Mouse (Mus musculus) kidney, postnatal 0 days (tissue): ENCODE data around the gene Nol3. TPM values are rescaled to one million over a fixed set of nuclear protein-coding genes. Genes with fewer than 3 reads are reported as not detected.

Experiments used
- ATAC-seq: fragments of 200-750 bp; cut with Nextera tagmentation; replicated peaks from 2 replicates; pipeline ENCODE4 v1.8.0; 2017; ENCODE audit warnings: low read depth, moderate number of reproducible peaks, moderate TSS enrichment, moderate library complexity; ENCODE audit not compliant: low FRiP score
- DNase-seq: peaks from one replicate; pipeline ENCODE4 v3.0.0-alpha.2; 2016; ENCODE audit warnings: low spot score
- H3K27ac ChIP-seq: fragments of 300-500 bp; sonication (generic); 2 replicates; pipeline ENCODE4 v1.5.1; 2014; ENCODE audit warnings: mild to moderate bottlenecking
- H3K27me3 ChIP-seq: fragments of 300-500 bp; sonication (generic); 2 replicates; pipeline ENCODE4 v1.6.1; 2014; ENCODE audit warnings: low read length, mixed read lengths; ENCODE audit not compliant: insufficient read depth
- H3K36me3 ChIP-seq: fragments of 300-500 bp; sonication (generic); 2 replicates; pipeline ENCODE4 v1.6.1; 2014; ENCODE audit warnings: low read length, mixed read lengths; ENCODE audit not compliant: insufficient read depth
- H3K4me1 ChIP-seq: fragments of 300-500 bp; sonication (generic); replicated peaks from 2 replicates; pipeline ENCODE4 v1.6.1; 2014; ENCODE audit warnings: antibody characterized with exemption, low read length, mixed read lengths; ENCODE audit not compliant: insufficient read depth
- H3K4me2 ChIP-seq: fragments of 300-500 bp; sonication (generic); 2 replicates; pipeline ENCODE4 v1.6.1; 2014; ENCODE audit warnings: mild to moderate bottlenecking, low read length, moderate library complexity, mixed read lengths
- H3K4me3 ChIP-seq: fragments of 300-500 bp; sonication (generic); replicated peaks from 2 replicates; pipeline ENCODE4 v1.5.1; 2014; ENCODE audit warnings: low read depth, low read length
- H3K9ac ChIP-seq: fragments of 300-500 bp; sonication (generic); 2 replicates; pipeline ENCODE4 v1.6.1; 2014; ENCODE audit warnings: low read depth, low read length
- H3K9me3 ChIP-seq: fragments of 300-500 bp; sonication (generic); replicated peaks from 2 replicates; pipeline ENCODE4 v1.6.1; 2016; ENCODE audit warnings: low read length, inconsistent platforms, mixed read lengths
- CTCF ChIP-seq: IDR thresholded peaks from 2 replicates; pipeline ENCODE4 v1.5.1; 2016; ENCODE audit warnings: antibody characterized with exemption, low read depth, mild to moderate bottlenecking, moderate library complexity
- WGBS: fragments of 180-500 bp; shearing (Covaris S2); extraction: QIAGEN DNeasy Blood & Tissue Kit; methylation state at CpG from one replicate; pipeline ENCODE4 v1.1.7; 2014; 5-methylcytosine and 5-hydroxymethylcytosine counted together
- polyA plus RNA-seq: library from polyadenylated mRNA; unstranded; fragments of >200 nt; fragmentation: Nextera tagmentation; extraction: Ambion mirVana; gene quantifications from 2 replicates; pipeline ENCODE4 v1.2.1, GENCODE M21; 2015

The Nol3 gene
- polyA plus RNA-seq, 1 experiment from 2014 or later, result 0.29 TPM

GRCm38 (mm10) chr8:105257318-105258114 lies 18.4 kb upstream of the Nol3 start:
- H3K27me3 ChIP-seq, result 0 out of 2 replicates have a peak, but pooled peaks cover 8% of the 10 kb centered on the region
- no peak for DNase-seq

DNA sequence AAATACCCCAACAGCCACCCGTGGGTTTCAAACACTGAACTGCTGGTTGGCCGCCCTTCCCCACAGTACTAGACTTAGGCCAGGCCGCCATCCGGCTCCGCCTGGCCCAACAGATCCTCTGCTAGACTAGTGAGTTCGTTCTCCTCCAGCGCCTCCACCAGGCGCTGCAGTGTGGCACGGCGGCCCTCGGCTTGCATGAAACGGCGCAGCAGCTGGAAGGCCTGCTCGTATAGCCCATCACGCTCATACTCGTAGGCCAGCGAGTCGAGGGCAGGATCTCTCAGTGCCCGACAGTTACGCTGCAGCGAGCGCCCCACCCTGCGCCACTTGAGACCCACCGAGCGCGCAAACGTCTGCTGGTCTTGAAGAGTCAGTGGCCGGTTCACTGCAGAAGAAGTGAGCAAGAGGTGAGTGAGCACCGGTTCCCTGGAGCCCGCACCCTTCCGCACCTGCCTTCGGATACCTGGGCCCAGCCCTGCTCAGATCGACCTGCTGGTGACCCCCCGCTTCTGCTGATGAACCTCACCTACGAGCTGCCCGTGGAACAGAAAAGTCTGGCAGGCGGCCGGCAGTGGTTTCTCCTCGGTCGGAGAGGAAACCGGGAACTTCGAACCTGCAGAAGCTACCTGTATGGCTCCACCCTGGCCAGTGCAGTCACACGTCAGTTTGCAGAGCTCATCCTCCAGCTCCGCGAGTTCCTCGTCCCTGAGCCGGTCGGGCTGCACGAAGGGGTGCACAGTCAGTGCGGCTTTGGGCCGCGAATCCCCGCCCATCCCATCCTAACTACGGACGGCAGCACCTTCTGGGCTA lies 16.8 kb upstream of the Nol3 start:
- Histone ChIP-seq H3K9me3 (no peaks in the 10 kb centered on the region), H3K36me3 (no peaks in the 10 kb centered on the region), H3K4me3 (peak overlapping the region; percentile 29), H3K27ac (no peak overlapping the region), H3K9ac (peak overlapping the region; percentile 28; the same call in 1 of the 2 replicates), H3K4me1 (peaks cover 15% of the 10 kb centered on the region; the same call in 1 of the 2 replicates), H3K27me3 (0 out of 2 replicates have a peak, but pooled peaks cover 8% of the 10 kb centered on the region), H3K4me2 (peak overlapping the region; percentile 66)
- peak; percentile 9; the same call in 1 of the 2 replicates for ATAC-seq
- 5% methylated on average over 55 of the region's 55 CpGs for WGBS
- DNase-seq, result peak; percentile 58
- peak; percentile 30; the same call in 1 of the 2 replicates for TF ChIP-seq CTCF

More at GRCm38 (mm10) chr8:105257318-105258114, 18.4 kb upstream of the Nol3 start:
- Histone ChIP-seq H3K9ac (no peak overlapping the region), H3K4me3 (no peak overlapping the region), H3K36me3 (no peaks in the 10 kb centered on the region), H3K4me1 (peaks cover 18% of the 10 kb centered on the region; the same call in 1 of the 2 replicates), H3K27ac (no peak overlapping the region), H3K9me3 (no peaks in the 10 kb centered on the region), H3K4me2 (no peak overlapping the region)
- WGBS, result 76% methylated on average over 7 of the region's 7 CpGs
- no peak for TF ChIP-seq CTCF
- ATAC-seq, result no peak

DNA sequence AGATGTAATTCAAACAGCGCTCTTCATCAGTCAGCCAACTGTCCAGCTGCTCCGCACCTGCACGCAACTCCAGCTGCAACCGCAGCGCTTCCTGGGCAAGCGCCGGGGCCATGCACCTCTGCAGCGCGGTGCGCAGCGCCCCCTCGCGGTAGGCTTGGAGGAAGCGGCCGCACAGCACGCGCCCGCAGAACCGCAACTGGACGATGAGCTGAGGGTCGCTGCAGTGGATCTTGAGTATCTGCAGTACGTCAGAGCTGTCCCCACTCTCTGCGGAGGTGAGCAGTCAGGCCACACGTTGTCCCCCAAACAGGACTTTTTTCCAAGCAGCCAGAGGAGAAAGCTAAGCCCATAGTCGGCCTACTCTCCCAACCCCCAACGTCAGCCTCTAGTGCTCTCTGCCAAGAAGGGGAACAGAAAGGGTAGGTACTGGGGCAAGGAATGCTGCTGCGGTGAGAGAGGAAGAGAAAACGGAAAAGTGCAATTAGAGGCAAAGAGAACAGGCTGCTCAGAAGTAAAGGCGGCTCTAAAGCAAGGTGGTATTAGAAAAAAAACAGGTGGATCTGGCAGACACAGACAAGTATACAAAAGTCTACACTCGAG lies 16.1 kb upstream of the Nol3 start:
- DNase-seq (peak; percentile 71), ATAC-seq (peak; percentile 25; the same call in 1 of the 2 replicates)
- Histone ChIP-seq H3K27ac (no peak overlapping the region), H3K9ac (0 out of 2 replicates have a peak overlapping the region, but pooled peaks have one; percentile 28), H3K4me1 (peaks cover 13% of the 10 kb centered on the region; the same call in 1 of the 2 replicates), H3K4me3 (peak overlapping the region; percentile 29), H3K4me2 (peak overlapping the region; percentile 66), H3K9me3 (no peaks in the 10 kb centered on the region), H3K27me3 (0 out of 2 replicates have a peak, but pooled peaks cover 8% of the 10 kb centered on the region), H3K36me3 (no peaks in the 10 kb centered on the region)
- peak; percentile 97 for TF ChIP-seq CTCF
- whole genome bisulfite sequencing, result 4% methylated on average over 30 of the region's 30 CpGs

DNA sequence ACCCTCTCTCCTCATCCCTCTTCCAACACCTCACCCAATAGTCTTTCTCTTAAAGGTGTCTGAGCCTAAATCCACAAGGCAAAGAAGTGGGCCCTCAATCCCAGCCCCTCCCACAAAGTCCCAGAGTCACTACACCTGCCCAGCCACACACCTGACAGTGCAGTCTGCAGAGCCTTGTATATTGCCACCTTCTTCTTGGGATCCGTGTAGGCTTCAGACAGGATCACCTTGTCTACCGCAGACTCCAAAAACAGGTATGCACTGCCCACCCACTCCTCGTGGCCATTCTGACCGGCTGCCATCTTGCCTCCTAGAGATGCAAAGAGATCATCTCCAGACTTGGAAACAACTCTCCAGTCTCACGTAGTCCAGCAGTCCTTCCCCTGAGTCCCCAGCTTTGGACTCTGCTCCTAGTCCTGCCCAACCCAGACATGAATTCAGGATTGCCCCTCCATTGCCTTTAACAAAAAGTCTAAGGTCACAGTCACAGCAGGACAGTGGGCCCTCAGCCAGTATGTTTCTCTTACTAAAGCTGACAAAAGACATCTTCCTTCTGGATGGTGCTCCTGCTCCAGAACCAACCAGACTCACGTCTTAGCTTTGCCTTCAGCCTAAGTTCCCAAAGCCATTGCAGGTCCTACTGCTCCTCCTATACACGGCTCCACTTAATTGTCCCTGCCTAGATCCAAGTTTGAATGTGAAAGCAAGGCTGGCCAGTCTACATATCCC lies 15.4 kb upstream of the Nol3 start:
- no peak for ATAC-seq
- no peaks in the 10 kb centered on the region for H3K9me3 ChIP-seq
- H3K4me2 ChIP-seq, result no peak overlapping the region
- 71% methylated on average over 7 of the region's 7 CpGs for WGBS
- H3K9ac ChIP-seq, result no peak overlapping the region
- TF ChIP-seq CTCF, result no peak
- no peak overlapping the region for H3K27ac ChIP-seq
- H3K4me1 ChIP-seq, result peaks cover 12% of the 10 kb centered on the region; the same call in 1 of the 2 replicates
- 0 out of 2 replicates have a peak, but pooled peaks cover 8% of the 10 kb centered on the region for H3K27me3 ChIP-seq
- DNase-seq, result no peak
- no peak overlapping the region for H3K4me3 ChIP-seq
- no peaks in the 10 kb centered on the region for H3K36me3 ChIP-seq

- H3K27ac ChIP-seq, result no peak overlapping the region
- TF ChIP-seq CTCF, result no peak
- H3K9ac ChIP-seq, result no peak overlapping the region
- WGBS, result 87% methylated on average over 12 of the region's 12 CpGs
- no peak overlapping the region for H3K4me3 ChIP-seq
- DNase-seq, result no peak
- H3K4me1 ChIP-seq, result peaks cover 12% of the 10 kb centered on the region; the same call in 1 of the 2 replicates
- H3K4me2 ChIP-seq, result no peak overlapping the region
- 0 out of 2 replicates have a peak, but pooled peaks cover 10% of the 10 kb centered on the region for H3K27me3 ChIP-seq
- H3K9me3 ChIP-seq, result no peaks in the 10 kb centered on the region
- no peak for ATAC-seq
- H3K36me3 ChIP-seq, result no peaks in the 10 kb centered on the region
Observed at GRCm38 (mm10) chr8:105261326-105261980, 14.5 kb upstream of the Nol3 start.
